Mouse (Mus musculus) heart, postnatal 14 days (tissue): Measurements from ENCODE around the gene Cyp4f40. TPM values are rescaled to one million over a fixed set of nuclear protein-coding genes. Genes with fewer than 3 reads are reported as not detected.
A peak's percentile ranks its signal among the peaks of the same experiment; 100 is the strongest.
"Not testable (repeated sequence)": the region's sequence is repeated elsewhere in the genome, so short reads cannot be mapped to it uniquely, and the experiment has no call there.

Source experiments
- DNase-seq, 2 experiments: peaks; one replicate each; pipeline ENCODE4 v3.0.0; 2021 to 2022
- intact Hi-C: fragments of 180-260 bp; cut with DNase I; formaldehyde crosslinking; loops from one replicate; pipeline ENCODE4 v1.15.1; 2025
- total RNA-seq, 2 experiments: library from RNA; stranded (reverse); gene quantifications; 2 replicates each; pipeline ENCODE4 v1.2.3; 2021

The Cyp4f40 gene
- total RNA-seq, 2 experiments from 2014 or later = not detected

- intact Hi-C loops = no loop called here
- DNase-seq = no peak
Measured at GRCm38 (mm10) chr17:32690959-32691358, 32.3 kb downstream of the Cyp4f40 start.

- peak in 1 of 2 experiments; percentile 8 for DNase-seq
- intact Hi-C loops = no loop called here
Measured at GRCm38 (mm10) chr17:32702826-32703225, 44.1 kb downstream of the Cyp4f40 start.

- intact Hi-C loops, DNase-seq: not testable (repeated sequence)
Measured at GRCm38 (mm10) chr17:32710541-32710940, 51.8 kb downstream of the Cyp4f40 start.

- intact Hi-C loops, DNase-seq: not testable (repeated sequence)
Measured at GRCm38 (mm10) chr17:32722151-32722550, 63.5 kb downstream of the Cyp4f40 start.

DNA sequence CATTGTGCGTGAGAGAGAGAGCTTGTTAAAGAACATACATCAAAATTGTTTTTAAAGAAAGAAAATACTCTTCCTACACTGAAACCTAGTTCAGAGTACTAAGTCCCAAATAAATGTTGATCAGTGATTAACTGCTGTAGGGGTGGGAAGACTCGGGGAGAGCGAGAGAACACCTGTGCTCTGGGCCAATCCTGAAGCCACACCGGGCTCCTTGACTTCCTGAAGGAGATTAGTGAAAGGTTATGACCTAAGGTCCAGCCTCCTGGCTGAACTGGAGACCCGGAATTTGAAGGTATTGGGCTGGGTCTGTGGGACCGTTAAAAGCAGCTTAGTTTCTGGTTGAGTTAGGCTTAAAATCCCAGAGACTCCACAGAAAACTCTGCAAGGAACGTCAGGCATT, 64.1 kb downstream of the Cyp4f40 start:
- DNase-seq = no peak

DNA sequence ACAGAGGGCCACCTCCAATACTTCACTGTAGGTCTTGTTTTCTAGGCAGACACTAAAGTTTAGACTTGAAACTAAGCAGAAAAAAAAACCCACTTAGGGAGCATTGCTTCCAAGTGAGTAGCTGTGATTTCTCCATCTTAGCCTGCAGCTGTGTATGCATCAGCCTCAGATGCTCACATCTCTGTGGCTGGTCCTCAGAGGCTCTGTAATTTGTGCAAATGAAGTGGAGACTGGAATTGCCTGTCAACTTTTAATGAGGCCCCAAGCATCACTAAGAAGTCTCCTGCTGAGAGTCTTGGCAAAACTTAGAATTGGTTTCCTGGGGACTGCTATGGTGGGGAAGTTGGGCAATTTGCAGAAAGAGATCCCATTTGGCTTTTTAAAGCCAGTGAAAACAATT, 67.7 kb downstream of the Cyp4f40 start:
- DNase-seq, intact Hi-C loops: not testable (repeated sequence)

More for the DNA sequence above, 64.1 kb downstream of the Cyp4f40 start:
- intact Hi-C loops = no loop called here

Other genes with a start within 250 kb of the Cyp4f40 start
- under 1 TPM; 0.24 to 0.93 TPM for gene Pglyrp2, start 234.7 kb upstream of the Cyp4f40 start, total RNA-seq
- gene Cyp4f39, start 206.2 kb upstream of the Cyp4f40 start, total RNA-seq = under 1 TPM; 0.22 to 0.48 TPM
- gene Cyp4f17, start 152.8 kb upstream of the Cyp4f40 start, total RNA-seq = 1 to 10 TPM; 5.2 to 6.7 TPM
- 10 to 100 TPM in 1 of 2 experiments, 1 to 10 TPM in 1; 6.5 to 10.7 TPM for gene Cyp4f16, start 122.3 kb upstream of the Cyp4f40 start, total RNA-seq
- not detected for gene Cyp4f37, start 37.6 kb upstream of the Cyp4f40 start, total RNA-seq
- not detected for gene Cyp4f15, start 26.7 kb downstream of the Cyp4f40 start, total RNA-seq
- 10 to 100 TPM; 36.0 to 40.5 TPM for gene Zfp871, start 129.4 kb downstream of the Cyp4f40 start, total RNA-seq
- gene Zfp811, start 151.0 kb downstream of the Cyp4f40 start, total RNA-seq = under 1 TPM; 0.22 to 0.24 TPM
- gene Zfp799, start 171.4 kb downstream of the Cyp4f40 start, total RNA-seq = 10 to 100 TPM; 11.8 to 12.0 TPM
- gene Zfp870, start 232.7 kb downstream of the Cyp4f40 start, total RNA-seq = 1 to 10 TPM; 7.3 to 9.0 TPM